Mouse (Mus musculus) midbrain, embryonic 12.5 days (tissue): ENCODE measurements around the gene Psmb11. TPM values are rescaled to one million over a fixed set of nuclear protein-coding genes. Genes with fewer than 3 reads are reported as not detected.
A peak's percentile ranks its signal among the peaks of the same experiment; 100 is the strongest.

Source experiments
- ATAC-seq: fragments of 200-750 bp; cut with Nextera tagmentation; 2 replicates; pipeline ENCODE4 v1.8.0; 2017; ENCODE audit warnings: low read depth, moderate TSS enrichment, moderate library complexity; ENCODE audit not compliant: low FRiP score
- H3K27ac ChIP-seq: fragments of 300-500 bp; sonication (generic); replicated peaks from 2 replicates; pipeline ENCODE4 v1.5.1; 2016; ENCODE audit warnings: mild to moderate bottlenecking
- H3K27me3 ChIP-seq: fragments of 300-500 bp; sonication (generic); 2 replicates; pipeline ENCODE4 v1.6.1; 2016; ENCODE audit warnings: mild to moderate bottlenecking
- H3K36me3 ChIP-seq: fragments of 300-500 bp; sonication (generic); 2 replicates; pipeline ENCODE4 v1.6.1; 2016
- H3K4me1 ChIP-seq: fragments of 300-500 bp; sonication (generic); 2 replicates; pipeline ENCODE4 v1.6.1; 2016
- H3K4me2 ChIP-seq: fragments of 300-500 bp; sonication (generic); replicated peaks from 2 replicates; pipeline ENCODE4 v1.6.1; 2016; ENCODE audit warnings: mild to moderate bottlenecking, moderate library complexity
- H3K4me3 ChIP-seq: fragments of 300-500 bp; sonication (generic); 2 replicates; pipeline ENCODE4 v1.5.1; 2016; ENCODE audit warnings: mild to moderate bottlenecking
- H3K9ac ChIP-seq: fragments of 300-500 bp; sonication (generic); replicated peaks from 2 replicates; pipeline ENCODE4 v1.6.1; 2016; ENCODE audit warnings: mild to moderate bottlenecking, moderate library complexity
- H3K9me3 ChIP-seq: fragments of 300-500 bp; sonication (generic); 2 replicates; pipeline ENCODE4 v1.6.1; 2016; ENCODE audit warnings: mild to moderate bottlenecking
- WGBS: fragments of 180-500 bp; shearing (Covaris S2); methylation state at CpG from one replicate; pipeline ENCODE4 v1.1.7; 2016; 5-methylcytosine and 5-hydroxymethylcytosine counted together
- polyA plus RNA-seq: library from polyadenylated mRNA; unstranded; fragments of >200 nt; fragmentation: Nextera tagmentation; extraction: Ambion mirVana; gene quantifications from 2 replicates; pipeline ENCODE4 v1.2.1, GENCODE M21; 2016

The Psmb11 gene
- polyA plus RNA-seq, 1 experiment from 2014 or later: not detected

GRCm38 (mm10) chr14:54644294-54644693, 23.1 kb downstream of the Psmb11 start:
- H3K4me1 ChIP-seq: peaks cover 20% of the 10 kb centered on the region
- H3K27me3 ChIP-seq: no peaks in the 10 kb centered on the region
- no peak overlapping the region for H3K27ac ChIP-seq
- no peak overlapping the region for H3K4me2 ChIP-seq
- WGBS: 95% methylated on average over 9 of the region's 9 CpGs
- H3K9ac ChIP-seq: no peak overlapping the region
- ATAC-seq: no peak
- H3K4me3 ChIP-seq: no peak overlapping the region
- no peaks in the 10 kb centered on the region for H3K9me3 ChIP-seq
- H3K36me3 ChIP-seq: peaks cover 71% of the 10 kb centered on the region

GRCm38 (mm10) chr14:54646455-54646854, 25.2 kb downstream of the Psmb11 start:
- H3K4me3 ChIP-seq: no peak overlapping the region
- ATAC-seq: no peak
- H3K36me3 ChIP-seq: peaks cover 90% of the 10 kb centered on the region
- no peak overlapping the region for H3K9ac ChIP-seq
- no peaks in the 10 kb centered on the region for H3K9me3 ChIP-seq
- WGBS: 95% methylated on average over 17 of the region's 17 CpGs
- no peaks in the 10 kb centered on the region for H3K27me3 ChIP-seq
- H3K27ac ChIP-seq: no peak overlapping the region
- no peak overlapping the region for H3K4me2 ChIP-seq
- H3K4me1 ChIP-seq: peaks cover 26% of the 10 kb centered on the region

GRCm38 (mm10) chr14:54646898-54647636, 25.8 kb downstream of the Psmb11 start:
- Histone ChIP-seq H3K27ac (no peak overlapping the region), H3K4me1 (peaks cover 32% of the 10 kb centered on the region), H3K9me3 (no peaks in the 10 kb centered on the region), H3K36me3 (peaks cover 92% of the 10 kb centered on the region), H3K4me2 (no peak overlapping the region), H3K27me3 (no peaks in the 10 kb centered on the region), H3K4me3 (no peak overlapping the region), H3K9ac (no peak overlapping the region)
- no peak for ATAC-seq
- WGBS: 93% methylated on average over 8 of the region's 8 CpGs

GRCm38 (mm10) chr14:54647900-54648299, 26.7 kb downstream of the Psmb11 start:
- peaks cover 40% of the 10 kb centered on the region for H3K4me1 ChIP-seq
- no peak overlapping the region for H3K4me3 ChIP-seq
- H3K36me3 ChIP-seq: peaks cover 85% of the 10 kb centered on the region
- H3K27me3 ChIP-seq: no peaks in the 10 kb centered on the region
- no peak overlapping the region for H3K9ac ChIP-seq
- H3K27ac ChIP-seq: no peak overlapping the region
- WGBS: 70% methylated on average over 4 of the region's 4 CpGs
- no peak for ATAC-seq
- no peak overlapping the region for H3K4me2 ChIP-seq
- H3K9me3 ChIP-seq: no peaks in the 10 kb centered on the region

GRCm38 (mm10) chr14:54650621-54651454, 29.6 kb downstream of the Psmb11 start:
- H3K27ac ChIP-seq: 0 out of 2 replicates have a peak overlapping the region, but pooled peaks have one; percentile 80
- no peaks in the 10 kb centered on the region for H3K27me3 ChIP-seq
- peaks cover 47% of the 10 kb centered on the region for H3K4me1 ChIP-seq
- H3K36me3 ChIP-seq: peaks cover 61% of the 10 kb centered on the region
- no peak overlapping the region for H3K4me3 ChIP-seq
- 67% methylated on average over 23 of the region's 23 CpGs for WGBS
- H3K9me3 ChIP-seq: no peaks in the 10 kb centered on the region
- peak; percentile 32; the same call in 1 of the 2 replicates for ATAC-seq
- H3K9ac ChIP-seq: no peak overlapping the region
- peak overlapping the region; percentile 89; the same call in 1 of the 2 replicates for H3K4me2 ChIP-seq

GRCm38 (mm10) chr14:54651556-54651955, 30.3 kb downstream of the Psmb11 start:
- Histone ChIP-seq H3K4me1 (peaks cover 47% of the 10 kb centered on the region), H3K9me3 (no peaks in the 10 kb centered on the region), H3K27ac (0 out of 2 replicates have a peak overlapping the region, but pooled peaks have one; percentile 80), H3K36me3 (peaks cover 61% of the 10 kb centered on the region), H3K4me3 (peak overlapping the region; percentile 68; the same call in 1 of the 2 replicates), H3K4me2 (peak overlapping the region; percentile 89), H3K27me3 (no peaks in the 10 kb centered on the region), H3K9ac (no peak overlapping the region)
- 77% methylated on average over 4 of the region's 4 CpGs for WGBS
- ATAC-seq: no peak

- no peaks in the 10 kb centered on the region for H3K27me3 ChIP-seq
- peak overlapping the region; percentile 89 for H3K4me2 ChIP-seq
- H3K36me3 ChIP-seq: peaks cover 61% of the 10 kb centered on the region
- H3K9me3 ChIP-seq: no peaks in the 10 kb centered on the region
- H3K9ac ChIP-seq: peak overlapping the region; percentile 86
- 0% methylated on average over 7 of the region's 7 CpGs for WGBS
- peaks cover 47% of the 10 kb centered on the region for H3K4me1 ChIP-seq
- H3K27ac ChIP-seq: peak overlapping the region; percentile 80
- ATAC-seq: no peak
- peak overlapping the region; percentile 68 for H3K4me3 ChIP-seq
These were observed 31.6 kb downstream of the Psmb11 start for GRCm38 (mm10) chr14:54652787-54653186.

- Histone ChIP-seq H3K36me3 (peaks cover 62% of the 10 kb centered on the region), H3K4me2 (peak overlapping the region; percentile 89), H3K27me3 (no peaks in the 10 kb centered on the region), H3K27ac (peak overlapping the region; percentile 80), H3K9ac (peak overlapping the region; percentile 86), H3K4me3 (peak overlapping the region; percentile 68), H3K4me1 (peaks cover 45% of the 10 kb centered on the region), H3K9me3 (no peaks in the 10 kb centered on the region)
- ATAC-seq: peak; percentile 90
- under 1% methylated on average over 12 of the region's 12 CpGs for WGBS
These were observed 32.3 kb downstream of the Psmb11 start for GRCm38 (mm10) chr14:54653496-54653895.

GRCm38 (mm10) chr14:54660009-54660408, 38.8 kb downstream of the Psmb11 start:
- WGBS: 88% methylated on average over 2 of the region's 2 CpGs
- Histone ChIP-seq H3K4me3 (no peak overlapping the region), H3K27ac (no peak overlapping the region), H3K4me1 (no peaks in the 10 kb centered on the region), H3K36me3 (peaks cover 90% of the 10 kb centered on the region), H3K9ac (no peak overlapping the region), H3K27me3 (no peaks in the 10 kb centered on the region), H3K9me3 (no peaks in the 10 kb centered on the region), H3K4me2 (no peak overlapping the region)
- ATAC-seq: no peak

GRCm38 (mm10) chr14:54664477-54665222, 43.4 kb downstream of the Psmb11 start:
- Histone ChIP-seq H3K27ac (no peak overlapping the region), H3K4me2 (no peak overlapping the region), H3K9ac (no peak overlapping the region), H3K36me3 (peaks cover 95% of the 10 kb centered on the region), H3K4me1 (no peaks in the 10 kb centered on the region), H3K4me3 (no peak overlapping the region), H3K9me3 (no peaks in the 10 kb centered on the region), H3K27me3 (no peaks in the 10 kb centered on the region)
- WGBS: 94% methylated on average over 10 of the region's 10 CpGs
- ATAC-seq: no peak

GRCm38 (mm10) chr14:54669381-54669780, 48.1 kb downstream of the Psmb11 start:
- no peak for ATAC-seq
- no peak overlapping the region for H3K27ac ChIP-seq
- WGBS: 74% methylated on average over 4 of the region's 4 CpGs

More at GRCm38 (mm10) chr14:54669381-54669780, 48.1 kb downstream of the Psmb11 start:
- no peak overlapping the region for H3K9ac ChIP-seq
- H3K4me2 ChIP-seq: no peak overlapping the region
- H3K4me1 ChIP-seq: no peaks in the 10 kb centered on the region
- no peak overlapping the region for H3K4me3 ChIP-seq
- H3K9me3 ChIP-seq: no peaks in the 10 kb centered on the region
- H3K36me3 ChIP-seq: peaks cover 66% of the 10 kb centered on the region
- H3K27me3 ChIP-seq: no peaks in the 10 kb centered on the region
